Mouse (Mus musculus) WW6 (cell line): Measurements from ENCODE around the gene Rmdn2.

Source experiments
- DNase-seq: peaks from one replicate; pipeline ENCODE4 v3.0.0-alpha.2; 2013; ENCODE audit warnings: low read depth, low spot score

The Rmdn2 gene

DNA sequence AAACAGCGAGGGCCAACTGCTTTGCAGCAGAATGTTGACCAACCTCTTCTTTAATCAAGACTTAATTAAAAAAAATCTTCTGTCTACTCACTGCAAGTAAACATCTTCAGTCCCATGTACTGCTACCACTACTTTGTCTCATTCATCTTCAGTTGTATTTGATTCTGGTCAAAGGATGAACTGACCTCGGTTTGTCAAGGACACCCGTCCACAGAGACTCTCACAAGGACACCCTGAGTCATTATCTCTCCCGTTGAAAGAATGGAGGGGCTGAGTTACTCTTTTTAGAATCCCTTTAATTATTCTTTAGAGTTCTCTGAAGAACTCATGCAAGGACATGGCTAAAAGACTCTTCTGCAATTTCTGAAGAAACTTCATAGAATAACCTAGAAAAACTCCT, at the start of gene Rmdn2:
Rmdn2 (plus strand) TSS at position 319 of the 400 bp plus-strand sequence.
- DNase-seq = no peak

- no peak for DNase-seq
These were observed 48.5 kb upstream of the Rmdn2 start for GRCm38 (mm10) chr17:79563067-79563620.

- no peak for DNase-seq
These were observed 47.9 kb upstream of the Rmdn2 start for GRCm38 (mm10) chr17:79563721-79564120.

DNA sequence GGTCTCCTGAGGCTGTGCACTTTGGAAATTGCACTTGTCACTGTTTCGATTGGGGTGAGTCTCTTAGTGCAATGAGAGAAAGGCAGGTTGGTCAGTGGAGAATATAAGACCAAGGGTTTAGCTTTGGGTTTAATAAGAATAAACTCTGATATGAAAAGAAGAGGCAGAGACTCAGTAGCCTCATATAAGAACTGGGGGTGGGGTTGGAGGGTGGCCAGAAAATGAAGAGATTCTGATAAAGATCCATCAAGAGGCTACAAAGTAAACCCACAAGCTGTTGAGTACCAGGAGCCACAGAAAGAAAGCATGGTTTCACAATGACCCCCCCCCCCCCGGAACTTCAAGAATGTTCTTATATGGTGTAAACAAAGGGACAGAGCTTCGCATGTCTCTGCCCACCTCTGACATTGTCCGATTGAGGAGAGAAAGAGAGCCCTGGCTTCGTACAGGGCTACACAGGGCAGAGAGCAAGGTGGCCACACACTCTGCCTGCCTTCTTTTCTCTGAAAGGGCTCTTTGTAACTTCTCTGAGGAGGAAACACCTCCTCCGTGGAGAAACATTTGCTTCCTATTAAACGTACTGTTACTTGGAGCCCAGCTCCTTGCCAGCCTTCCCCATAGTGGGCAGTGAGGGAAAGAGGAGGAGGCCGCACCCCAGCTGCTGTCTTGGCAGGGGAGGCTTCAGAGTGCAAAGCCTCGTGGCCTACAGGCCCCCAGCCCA, 46.3 kb upstream of the Rmdn2 start:
- no peak for DNase-seq

DNA sequence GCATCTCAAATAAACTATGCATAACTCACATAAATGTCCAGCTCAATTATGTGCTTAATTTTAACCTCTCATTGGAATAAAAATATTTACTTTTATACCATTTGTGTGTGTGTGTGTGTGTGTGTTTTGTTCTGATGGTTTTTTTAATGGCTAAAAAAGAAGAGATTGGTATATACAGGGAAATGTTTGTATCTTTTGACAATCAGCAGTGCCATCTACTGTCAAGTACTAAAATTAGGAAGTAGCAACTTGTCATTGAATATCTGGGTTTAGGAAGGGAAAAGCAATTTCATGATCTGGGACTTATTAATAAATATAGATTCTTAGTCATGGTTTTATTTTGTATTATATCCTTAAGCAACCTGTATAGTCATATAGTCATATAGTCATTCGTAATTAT, 43.3 kb upstream of the Rmdn2 start:
- DNase-seq = no peak

GRCm38 (mm10) chr17:79578328-79578727, 33.3 kb upstream of the Rmdn2 start:
- no peak for DNase-seq

- peak; percentile 57 for DNase-seq
These were observed 31.3 kb upstream of the Rmdn2 start for GRCm38 (mm10) chr17:79580264-79580920.

DNA sequence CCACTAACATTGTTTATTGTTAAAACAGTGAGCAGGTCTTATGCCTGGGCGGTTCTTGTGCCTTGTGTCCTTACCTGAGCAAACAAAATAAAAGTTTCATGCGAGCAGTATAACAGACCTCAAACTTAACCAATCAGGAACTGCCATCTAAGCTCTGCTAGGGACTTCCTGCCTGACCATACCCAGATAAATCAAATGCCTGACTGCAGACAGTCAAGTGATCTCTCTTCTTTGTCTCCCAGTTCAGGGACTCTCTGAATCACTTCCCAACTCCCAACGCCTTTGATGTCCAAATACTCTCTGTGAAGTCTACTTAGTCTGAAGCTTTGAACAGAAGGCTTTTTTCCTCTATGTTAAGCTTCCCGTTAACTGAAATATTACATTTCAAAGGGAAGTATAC, 28.2 kb upstream of the Rmdn2 start:
- no peak for DNase-seq

DNA sequence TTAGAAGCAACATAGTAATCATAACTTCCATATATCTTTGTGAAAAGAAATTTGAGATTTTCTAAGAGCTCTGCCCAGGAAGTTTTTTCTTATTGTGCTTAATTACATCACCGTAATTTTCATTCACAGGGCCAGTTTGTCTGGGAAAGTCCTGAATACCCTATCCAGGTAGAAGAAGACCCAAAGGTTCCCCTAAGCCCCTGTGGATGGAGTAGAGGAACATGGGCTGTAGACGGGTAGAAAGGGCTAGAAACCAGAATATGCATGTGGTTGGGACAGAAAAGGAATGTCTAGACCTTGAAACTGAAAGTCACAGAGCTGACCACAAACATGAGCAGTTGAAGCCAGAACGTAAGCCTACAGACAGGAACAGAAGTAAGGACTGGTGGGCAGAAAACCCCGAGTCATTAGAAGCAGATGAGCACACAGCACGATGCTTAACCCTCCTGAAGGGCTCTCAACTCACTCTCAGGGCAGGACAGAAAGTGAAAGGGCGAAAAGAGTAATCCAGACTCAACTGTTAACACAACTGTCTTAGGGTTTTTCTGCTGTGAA, 27.3 kb upstream of the Rmdn2 start:
- no peak for DNase-seq

- no peak for DNase-seq
These were observed 21.8 kb upstream of the Rmdn2 start for GRCm38 (mm10) chr17:79589913-79590312.

GRCm38 (mm10) chr17:79595996-79596395, 15.7 kb upstream of the Rmdn2 start:
- DNase-seq = no peak

DNA sequence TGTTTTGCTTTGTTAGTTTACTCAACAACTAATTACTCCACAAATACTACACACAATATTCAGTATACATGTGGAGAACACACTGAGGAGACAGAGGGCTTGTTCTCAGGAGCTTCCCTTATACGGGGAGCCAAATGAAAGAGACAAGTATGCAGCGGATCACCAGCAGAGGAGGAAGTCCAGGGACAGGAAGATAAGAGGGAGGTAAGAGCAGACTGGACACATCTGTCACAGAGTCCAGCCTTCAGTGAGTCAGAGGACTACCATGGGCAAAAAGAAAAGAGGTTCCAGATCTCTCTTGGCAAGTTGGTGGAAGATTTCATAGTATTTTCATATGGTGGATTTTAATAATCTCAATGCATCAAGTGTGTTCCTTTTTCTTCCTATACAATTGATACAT, 13.5 kb upstream of the Rmdn2 start:
- DNase-seq = no peak

GRCm38 (mm10) chr17:79598596-79599577, 12.8 kb upstream of the Rmdn2 start:
- no peak for DNase-seq

GRCm38 (mm10) chr17:79600108-79600507, 11.6 kb upstream of the Rmdn2 start:
- DNase-seq = no peak

DNA sequence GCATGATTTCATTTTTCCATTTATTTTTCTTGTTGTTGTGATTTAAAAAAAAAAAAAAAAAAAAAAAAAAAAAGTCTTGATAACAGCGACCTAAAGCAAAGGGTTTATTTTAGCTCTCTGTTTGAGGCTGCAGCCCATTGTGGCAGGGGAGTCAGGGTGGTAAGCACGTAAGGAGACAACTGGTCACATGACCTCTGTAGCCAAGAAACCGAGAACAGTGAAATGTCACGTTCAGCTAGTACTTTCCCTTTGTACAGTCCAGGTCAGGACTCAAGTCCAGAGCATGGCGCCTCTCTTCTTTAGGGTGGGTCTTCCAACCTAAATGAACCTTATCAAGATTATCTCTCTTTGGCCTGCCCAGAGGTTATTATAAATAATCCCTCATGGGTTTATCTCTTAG, 9.3 kb upstream of the Rmdn2 start:
- no peak for DNase-seq

DNA sequence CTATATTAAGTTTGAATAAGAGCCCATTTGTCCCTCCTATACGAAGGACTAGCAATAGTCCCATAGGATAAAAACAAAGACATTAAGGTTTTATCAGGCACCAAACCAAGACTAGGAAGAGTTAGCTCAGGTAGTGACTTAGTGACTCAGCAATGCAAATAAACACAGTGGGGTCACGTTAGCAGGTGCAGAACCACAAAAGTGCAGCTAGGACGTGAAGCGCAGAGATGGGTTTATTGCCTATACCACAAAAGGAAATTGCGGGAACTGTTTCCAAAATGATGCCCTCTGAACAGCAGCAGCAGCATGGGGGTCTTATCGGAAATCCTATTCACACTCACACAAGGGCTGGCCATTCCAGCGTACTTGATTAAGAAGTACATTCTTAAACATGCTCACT, 8.2 kb upstream of the Rmdn2 start:
- no peak for DNase-seq

- DNase-seq = no peak
These were observed 5.9 kb upstream of the Rmdn2 start for GRCm38 (mm10) chr17:79605794-79606193.

GRCm38 (mm10) chr17:79609697-79610096, 2.0 kb upstream of the Rmdn2 start:
- DNase-seq = no peak

DNA sequence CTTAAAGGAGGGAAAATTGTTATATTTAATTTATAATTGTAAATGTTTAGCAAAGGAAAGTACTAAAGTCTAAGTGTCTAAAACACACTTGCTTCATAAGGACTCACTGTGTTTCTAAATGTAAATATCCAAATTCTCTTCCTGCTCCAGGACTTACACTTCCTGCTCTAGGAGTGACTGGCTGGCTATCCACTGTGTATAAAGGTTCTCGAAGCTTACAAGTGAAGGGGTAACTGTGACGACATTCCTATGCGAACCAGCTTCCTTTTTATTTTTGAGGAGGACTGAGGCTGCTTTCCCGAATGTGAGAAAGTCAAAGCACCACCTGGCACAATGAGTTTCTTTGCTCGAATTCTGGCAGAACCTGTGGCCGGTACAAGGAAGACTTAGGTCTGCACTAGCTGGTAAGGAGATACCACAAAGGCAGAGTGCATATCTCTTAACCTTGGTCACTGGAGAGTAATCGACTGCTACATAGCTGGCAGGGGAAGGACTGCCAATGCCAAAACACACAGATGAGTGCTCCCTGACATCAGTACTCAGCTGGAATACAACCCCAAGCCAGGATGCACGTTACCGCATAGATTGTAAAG, 1.4 kb upstream of the Rmdn2 start:
- no peak for DNase-seq

GRCm38 (mm10) chr17:79614691-79615588, 3.3 kb downstream of the Rmdn2 start:
- peak; percentile 40 for DNase-seq
